Mouse (Mus musculus) midbrain, embryonic 11.5 days (tissue): Measurements from ENCODE around the gene Gm13272. TPM values are rescaled to one million over a fixed set of nuclear protein-coding genes. Genes with fewer than 3 reads are reported as not detected.
"Not testable (repeated sequence)": the region's sequence is repeated elsewhere in the genome, so short reads cannot be mapped to it uniquely, and the experiment has no call there.

Source experiments
- ATAC-seq: fragments of 200-750 bp; cut with Nextera tagmentation; 2 replicates; pipeline ENCODE4 v1.8.0; 2017; ENCODE audit warnings: moderate TSS enrichment, moderate library complexity; ENCODE audit not compliant: low FRiP score
- DNase-seq: peaks from one replicate; pipeline ENCODE4 v3.0.0; 2015; ENCODE audit warnings: low spot score; ENCODE audit errors: missing footprints
- H3K27ac ChIP-seq: fragments of 300-500 bp; sonication (generic); 2 replicates; pipeline ENCODE4 v1.5.1; 2014; ENCODE audit warnings: low read depth, low read length
- H3K27me3 ChIP-seq: fragments of 300-500 bp; sonication (generic); 2 replicates; pipeline ENCODE4 v1.6.1; 2014; ENCODE audit warnings: mild to moderate bottlenecking, low read length, moderate library complexity, mixed read lengths; ENCODE audit not compliant: control insufficient read depth, insufficient read depth
- H3K36me3 ChIP-seq: fragments of 300-500 bp; sonication (generic); 2 replicates; pipeline ENCODE4 v1.6.1; 2014; ENCODE audit warnings: mild to moderate bottlenecking, low read length, moderate library complexity, mixed read lengths; ENCODE audit not compliant: control insufficient read depth, insufficient read depth
- H3K4me1 ChIP-seq: fragments of 300-500 bp; sonication (generic); 2 replicates; pipeline ENCODE4 v1.6.1; 2014; ENCODE audit warnings: low read length; ENCODE audit not compliant: control insufficient read depth, insufficient read depth
- H3K4me2 ChIP-seq: fragments of 300-500 bp; sonication (generic); 2 replicates; pipeline ENCODE4 v1.6.1; 2014; ENCODE audit warnings: mild to moderate bottlenecking, moderate library complexity
- H3K4me3 ChIP-seq: fragments of 300-500 bp; sonication (generic); 2 replicates; pipeline ENCODE4 v1.5.1; 2014; ENCODE audit warnings: low read depth, low read length
- H3K9ac ChIP-seq: fragments of 300-500 bp; sonication (generic); 2 replicates; pipeline ENCODE4 v1.6.1; 2014; ENCODE audit warnings: low read length
- H3K9me3 ChIP-seq: fragments of 300-500 bp; sonication (generic); 2 replicates; pipeline ENCODE4 v1.6.1; 2016; ENCODE audit warnings: low read length; ENCODE audit not compliant: control insufficient read depth
- WGBS: fragments of 180-500 bp; shearing (Covaris S2); extraction: QIAGEN DNeasy Blood & Tissue Kit; methylation state at CpG from one replicate; pipeline ENCODE4 v1.1.7; 2014; 5-methylcytosine and 5-hydroxymethylcytosine counted together
- polyA plus RNA-seq: library from polyadenylated mRNA; unstranded; fragments of >200 nt; fragmentation: Nextera tagmentation; extraction: Ambion mirVana; gene quantifications from 2 replicates; pipeline ENCODE4 v1.2.1, GENCODE M21; 2014

Gm13272 gene
- polyA plus RNA-seq: not detected in 2 replicates

GRCm38 (mm10) chr4:88779550-88779949 lies at the start of gene Gm13272:
Gm13272 (plus strand) TSS chr4:88779850.
- H3K4me1 ChIP-seq, ATAC-seq, H3K9me3 ChIP-seq, H3K4me3 ChIP-seq, H3K36me3 ChIP-seq, H3K27ac ChIP-seq, DNase-seq, H3K4me2 ChIP-seq, H3K9ac ChIP-seq, H3K27me3 ChIP-seq: not testable (repeated sequence)
- no CpG with 5 or more reads among the region's 29 CpGs for WGBS

GRCm38 (mm10) chr4:88738480-88738879 lies 41.2 kb upstream of the Gm13272 start:
- ATAC-seq: peak; percentile 74
- Histone ChIP-seq H3K36me3 (no peaks in the 10 kb centered on the region), H3K9me3 (no peaks in the 10 kb centered on the region), H3K27ac (no peak overlapping the region), H3K4me1 (no peaks in the 10 kb centered on the region), H3K4me3 (no peak overlapping the region), H3K9ac (no peak overlapping the region), H3K27me3 (no peaks in the 10 kb centered on the region), H3K4me2 (no peak overlapping the region)
- peak; percentile 96 for DNase-seq
- 4% methylated on average over 2 of the region's 2 CpGs for WGBS

GRCm38 (mm10) chr4:88739036-88739435 lies 40.6 kb upstream of the Gm13272 start:
- no peak overlapping the region for H3K4me2 ChIP-seq
- no peak overlapping the region for H3K4me3 ChIP-seq
- H3K4me1 ChIP-seq: no peaks in the 10 kb centered on the region
- WGBS: 92% methylated on average over 6 of the region's 6 CpGs
- H3K9me3 ChIP-seq: no peaks in the 10 kb centered on the region
- no peak overlapping the region for H3K27ac ChIP-seq
- no peaks in the 10 kb centered on the region for H3K27me3 ChIP-seq
- no peaks in the 10 kb centered on the region for H3K36me3 ChIP-seq
- H3K9ac ChIP-seq: no peak overlapping the region
- ATAC-seq (no peak), DNase-seq (peak; percentile 54)

DNA sequence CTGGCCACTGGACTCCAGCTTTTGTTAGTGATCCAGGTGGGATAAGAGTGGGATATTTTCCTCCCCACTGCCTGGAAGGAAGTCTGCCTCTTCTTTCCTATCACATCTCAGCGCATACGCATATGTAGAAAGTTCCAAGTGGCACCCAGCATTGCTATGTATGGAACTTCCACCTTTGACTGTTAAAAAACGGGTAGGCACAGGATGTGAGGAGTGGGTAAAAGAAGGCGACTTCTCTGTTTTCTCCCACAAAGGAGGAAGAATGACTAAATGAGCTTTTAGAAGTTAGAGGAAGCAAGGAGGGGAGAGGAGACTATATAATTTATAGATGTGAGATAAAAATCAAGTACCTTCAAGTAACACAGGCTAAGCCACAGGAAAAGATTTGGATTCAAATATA lies 38.2 kb upstream of the Gm13272 start:
- no peak overlapping the region for H3K4me2 ChIP-seq
- 93% methylated on average over 4 of the region's 4 CpGs for WGBS
- no peaks in the 10 kb centered on the region for H3K9me3 ChIP-seq
- no peaks in the 10 kb centered on the region; the same call in 1 of the 2 replicates for H3K4me1 ChIP-seq
- no peak for ATAC-seq
- no peak overlapping the region for H3K4me3 ChIP-seq
- no peak overlapping the region for H3K27ac ChIP-seq
- no peaks in the 10 kb centered on the region for H3K27me3 ChIP-seq
- peak; percentile 68 for DNase-seq
- no peak overlapping the region for H3K9ac ChIP-seq
- H3K36me3 ChIP-seq: no peaks in the 10 kb centered on the region

GRCm38 (mm10) chr4:88742771-88743371 lies 36.8 kb upstream of the Gm13272 start:
- Histone ChIP-seq H3K4me2 (no peak overlapping the region), H3K4me1 (no peaks in the 10 kb centered on the region; the same call in 1 of the 2 replicates), H3K9me3 (no peaks in the 10 kb centered on the region), H3K27me3 (no peaks in the 10 kb centered on the region), H3K9ac (no peak overlapping the region), H3K36me3 (no peaks in the 10 kb centered on the region), H3K4me3 (no peak overlapping the region), H3K27ac (no peak overlapping the region)
- DNase-seq (no peak), ATAC-seq (no peak)
- WGBS: 89% methylated on average over 7 of the region's 7 CpGs

GRCm38 (mm10) chr4:88744207-88744606 lies 35.4 kb upstream of the Gm13272 start:
- H3K27ac ChIP-seq: no peak overlapping the region
- no peaks in the 10 kb centered on the region for H3K9me3 ChIP-seq
- no peak overlapping the region for H3K4me3 ChIP-seq
- ATAC-seq: no peak
- WGBS: 84% methylated on average over 3 of the region's 3 CpGs
- H3K4me2 ChIP-seq: no peak overlapping the region
- no peaks in the 10 kb centered on the region; the same call in 1 of the 2 replicates for H3K4me1 ChIP-seq
- H3K9ac ChIP-seq: no peak overlapping the region
- no peaks in the 10 kb centered on the region for H3K27me3 ChIP-seq
- H3K36me3 ChIP-seq: no peaks in the 10 kb centered on the region
- DNase-seq: peak; percentile 44

DNA sequence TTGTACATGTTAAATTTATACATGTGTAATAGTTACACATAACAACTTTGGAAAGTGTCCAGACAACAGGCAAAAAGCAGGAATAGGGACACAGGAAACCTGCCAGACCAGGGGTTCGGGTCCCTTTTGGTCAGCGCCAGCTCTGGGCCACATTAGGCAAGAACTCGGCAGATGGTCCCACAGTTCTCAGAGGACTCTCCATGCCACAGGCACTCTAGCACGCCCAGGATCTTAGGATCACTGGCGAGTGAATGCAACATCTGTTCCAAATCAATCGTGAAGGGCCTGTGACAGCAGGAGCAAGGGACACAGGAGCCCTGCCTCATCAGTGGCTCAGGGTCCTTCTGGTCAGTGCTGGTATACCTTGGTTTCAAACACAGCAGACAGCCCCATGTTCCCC lies 29.7 kb upstream of the Gm13272 start:
- H3K9me3 ChIP-seq: no peaks in the 10 kb centered on the region
- WGBS: 80% methylated on average over 6 of the region's 6 CpGs
- no peaks in the 10 kb centered on the region for H3K36me3 ChIP-seq
- H3K4me3 ChIP-seq: no peak overlapping the region
- no peak overlapping the region for H3K27ac ChIP-seq
- no peak overlapping the region for H3K4me2 ChIP-seq
- H3K27me3 ChIP-seq: no peaks in the 10 kb centered on the region
- DNase-seq (peak; percentile 75), ATAC-seq (no peak)
- H3K4me1 ChIP-seq: no peaks in the 10 kb centered on the region; the same call in 1 of the 2 replicates
- no peak overlapping the region for H3K9ac ChIP-seq

GRCm38 (mm10) chr4:88754818-88755340 lies 24.8 kb upstream of the Gm13272 start, which contains the start of gene Gm13271:
Gm13271 (plus strand) TSS chr4:88754868.
- not testable (repeated sequence) for H3K9ac ChIP-seq, H3K27me3 ChIP-seq, H3K4me2 ChIP-seq, H3K9me3 ChIP-seq, H3K27ac ChIP-seq, DNase-seq, H3K4me3 ChIP-seq, ATAC-seq, H3K4me1 ChIP-seq, H3K36me3 ChIP-seq
- WGBS: 72% methylated on average over 15 of the region's 15 CpGs

DNA sequence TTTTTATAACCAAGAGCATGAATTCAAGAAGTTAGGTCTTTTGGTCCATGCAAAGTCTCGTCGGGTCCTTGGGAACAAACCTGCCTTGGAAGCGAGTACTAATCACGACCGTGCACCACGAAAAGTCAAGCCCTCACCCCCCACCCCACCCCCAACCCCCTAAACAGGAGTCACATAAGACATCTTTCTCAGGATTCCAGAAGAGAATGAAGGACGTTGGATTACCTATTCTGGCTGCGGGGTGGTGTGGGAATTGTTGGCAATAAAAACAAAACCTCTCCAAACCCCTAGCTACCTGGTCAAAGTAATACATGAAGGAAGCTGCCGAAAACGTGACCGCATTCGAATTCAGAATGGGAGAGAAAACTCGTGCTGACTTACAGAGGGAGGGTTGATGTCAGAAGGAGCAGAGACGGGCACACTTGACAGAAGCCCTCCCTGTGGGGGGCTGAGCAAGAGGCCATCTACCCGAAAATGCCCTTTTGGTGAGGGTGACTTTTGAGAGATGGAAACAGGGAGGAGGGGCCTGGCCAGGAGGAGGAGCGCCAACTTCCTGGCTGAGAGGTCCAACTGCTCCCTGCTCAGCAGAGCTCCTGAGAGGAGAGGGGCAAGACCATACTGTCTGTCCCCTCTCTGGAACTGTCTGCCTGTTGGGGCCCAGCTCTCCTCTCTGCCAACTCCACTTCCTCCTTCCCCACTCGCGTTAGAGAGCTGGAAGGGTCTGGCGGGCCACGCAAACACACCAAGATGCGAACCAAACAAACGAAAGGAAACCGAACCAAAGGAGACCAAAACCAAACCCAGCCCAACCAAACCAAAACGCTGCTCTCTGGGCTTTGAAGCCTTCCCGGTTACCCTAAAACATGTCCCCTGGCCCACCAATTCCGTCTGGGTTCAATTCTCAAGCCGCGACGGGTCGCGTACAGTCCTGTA lies 22.8 kb upstream of the Gm13272 start:
- H3K4me1 ChIP-seq, H3K9me3 ChIP-seq, H3K36me3 ChIP-seq, ATAC-seq, H3K27me3 ChIP-seq: not testable (repeated sequence)
- Histone ChIP-seq H3K4me2 (peak overlapping the region; percentile 69), H3K9ac (peak overlapping the region; percentile 69), H3K4me3 (peak overlapping the region; percentile 39), H3K27ac (peak overlapping the region; percentile 68)
- DNase-seq: peak; percentile 96
- WGBS: 12% methylated on average over 28 of the region's 31 CpGs
